Mouse (Mus musculus) right cerebral cortex, adult 18-20 months (tissue): ENCODE data around the gene Hist1h2ah.

Source experiments
- DNase-seq: peaks from one replicate; pipeline ENCODE4 v3.0.0; 2022; ENCODE audit warnings: mixed read lengths

Hist1h2ah gene

GRCm38 (mm10) chr13:22039364-22039763, 4.0 kb upstream of the Hist1h2ah start:
- no peak for DNase-seq

- DNase-seq: no peak
Measured at GRCm38 (mm10) chr13:22037415-22037814, 2.0 kb upstream of the Hist1h2ah start.

GRCm38 (mm10) chr13:22036986-22037385, 1.6 kb upstream of the Hist1h2ah start:
- no peak for DNase-seq

GRCm38 (mm10) chr13:22036149-22036956, 985 bp upstream of the Hist1h2ah start:
- DNase-seq: no peak

GRCm38 (mm10) chr13:22034443-22035266, 713 bp downstream of the Hist1h2ah start:
- no peak for DNase-seq

GRCm38 (mm10) chr13:22033741-22034442, 1.5 kb downstream of the Hist1h2ah start:
- DNase-seq: no peak

- no peak for DNase-seq
Measured at GRCm38 (mm10) chr13:22030493-22030892, 4.9 kb downstream of the Hist1h2ah start.

GRCm38 (mm10) chr13:22029928-22030327, 5.4 kb downstream of the Hist1h2ah start:
- no peak for DNase-seq

GRCm38 (mm10) chr13:22028673-22029460, 6.5 kb downstream of the Hist1h2ah start:
- DNase-seq: peak; percentile 92

GRCm38 (mm10) chr13:22026058-22027031, 9.0 kb downstream of the Hist1h2ah start:
- peak; percentile 76 for DNase-seq

- DNase-seq: peak; percentile 58
Measured at GRCm38 (mm10) chr13:22022241-22022640, 13.1 kb downstream of the Hist1h2ah start.

GRCm38 (mm10) chr13:22021581-22021980, 13.8 kb downstream of the Hist1h2ah start:
- DNase-seq: no peak

GRCm38 (mm10) chr13:22020901-22021339, 14.4 kb downstream of the Hist1h2ah start:
- DNase-seq: peak; percentile 34

- DNase-seq: no peak
Measured at GRCm38 (mm10) chr13:22019934-22020835, 15.2 kb downstream of the Hist1h2ah start.

GRCm38 (mm10) chr13:22015479-22016450, 19.6 kb downstream of the Hist1h2ah start:
- peak; percentile 65 for DNase-seq

GRCm38 (mm10) chr13:22014411-22014845, 20.9 kb downstream of the Hist1h2ah start:
- DNase-seq: no peak

- no peak for DNase-seq
Measured at GRCm38 (mm10) chr13:22013716-22014115, 21.7 kb downstream of the Hist1h2ah start.

- DNase-seq: no peak
Measured at GRCm38 (mm10) chr13:22009642-22010041, 25.7 kb downstream of the Hist1h2ah start, which contains the start of gene Prss16. Gene Prss16, minus strand, starts transcription at chr13:22009742.
